Mouse (Mus musculus): ENCODE measurements around the gene Morn4.
"Not testable (repeated sequence)": the region's sequence is repeated elsewhere in the genome, so short reads cannot be mapped to it uniquely, and the experiment has no call there.

Gene Morn4

DNA sequence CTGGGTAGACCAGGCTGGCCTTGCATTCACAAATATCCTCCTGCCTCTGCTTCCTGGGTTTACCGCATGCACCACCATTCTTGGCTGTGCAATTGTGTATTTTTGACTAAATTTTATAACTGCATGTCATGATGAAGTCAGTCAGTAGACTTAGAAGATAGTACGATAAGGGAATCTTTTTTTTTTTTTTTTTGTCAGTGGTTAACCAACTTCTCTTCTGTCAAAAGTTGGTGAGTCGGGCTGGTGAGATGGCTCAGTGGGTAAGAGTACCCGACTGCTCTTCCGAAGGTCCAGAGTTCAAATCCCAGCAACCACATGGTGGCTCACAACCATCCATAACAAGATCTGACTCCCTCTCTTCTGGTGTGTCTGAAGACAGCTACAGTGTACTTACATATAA, 4.5 kb downstream of the Morn4 start:
- not testable (repeated sequence) for DNase-seq

DNA sequence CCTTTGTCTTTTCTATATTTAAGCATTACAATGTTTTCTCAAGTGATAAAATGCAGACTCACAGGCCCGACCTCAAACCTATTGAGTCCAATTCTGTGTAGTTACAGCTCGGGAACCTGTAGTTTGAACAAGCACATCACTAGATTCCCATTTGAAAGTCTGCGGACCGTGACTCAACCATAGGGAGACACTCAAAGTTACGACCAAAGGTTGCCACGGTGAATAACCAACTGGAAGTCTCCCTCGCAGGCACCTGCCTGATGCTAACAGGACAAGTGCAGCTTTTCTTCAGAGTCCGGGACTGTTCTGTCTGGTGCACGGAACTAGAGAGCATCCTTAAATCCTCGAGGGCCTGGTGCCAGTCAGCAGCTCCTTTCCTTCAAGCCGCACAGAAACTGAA, 5.7 kb downstream of the Morn4 start:
- DNase-seq = no peak

DNA sequence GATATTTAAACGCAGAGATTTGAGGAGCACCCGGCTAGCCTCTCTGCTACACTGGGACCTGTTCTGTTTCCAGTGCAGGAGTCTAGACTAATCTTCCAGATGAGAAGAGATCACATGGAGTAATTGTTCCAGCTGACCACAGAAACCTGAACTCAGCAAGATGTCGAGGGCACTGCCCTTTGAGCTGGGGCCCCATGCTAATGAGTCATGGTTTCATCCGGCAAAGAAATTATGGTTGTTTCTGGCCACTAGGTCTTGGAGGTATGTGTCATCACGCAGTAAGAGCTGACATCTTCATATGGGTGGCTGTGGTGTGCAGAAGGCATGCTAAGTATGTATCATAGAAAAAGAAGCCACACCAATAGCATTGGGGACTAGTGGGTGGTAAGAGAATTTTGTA, 6.2 kb downstream of the Morn4 start:
- no peak for DNase-seq

DNA sequence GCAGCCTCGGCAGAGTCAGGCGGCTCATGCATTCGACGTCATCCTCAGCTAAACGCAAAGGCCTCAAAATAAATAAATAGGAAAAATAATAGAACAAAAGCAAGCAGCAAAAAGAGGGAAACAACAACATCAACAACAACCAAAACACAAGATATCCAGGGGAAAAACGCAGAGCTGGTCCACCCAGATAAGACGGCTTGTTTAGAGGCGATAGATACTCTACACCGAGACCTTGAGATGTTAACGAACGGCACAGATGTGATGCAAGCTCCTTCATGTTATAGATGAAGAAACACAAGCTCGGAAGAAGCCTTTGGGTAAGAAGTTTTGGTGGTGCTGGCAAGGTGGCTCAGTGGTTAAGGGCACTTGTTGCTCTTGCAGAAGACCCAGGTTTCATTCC, 7.2 kb downstream of the Morn4 start:
- DNase-seq = no peak

DNA sequence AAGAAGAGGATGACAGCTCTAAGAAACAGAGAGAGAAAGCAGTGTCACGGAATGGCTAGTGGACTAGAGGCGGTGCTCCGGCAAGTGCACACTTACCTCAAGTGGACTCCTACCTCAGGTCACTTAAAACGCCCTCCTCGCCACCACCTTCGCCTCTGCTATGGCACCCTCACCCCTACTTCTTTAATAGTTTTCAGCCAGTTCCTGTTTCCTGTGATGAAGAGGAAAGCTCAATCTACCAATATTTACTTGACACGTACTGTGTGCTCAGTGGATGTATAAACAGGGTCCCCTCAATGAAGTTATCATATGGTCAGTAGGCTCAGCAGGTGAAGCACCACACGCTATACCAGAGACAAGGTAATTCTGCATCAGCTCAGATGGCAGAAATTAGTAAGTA, 7.6 kb downstream of the Morn4 start:
- DNase-seq = no peak

DNA sequence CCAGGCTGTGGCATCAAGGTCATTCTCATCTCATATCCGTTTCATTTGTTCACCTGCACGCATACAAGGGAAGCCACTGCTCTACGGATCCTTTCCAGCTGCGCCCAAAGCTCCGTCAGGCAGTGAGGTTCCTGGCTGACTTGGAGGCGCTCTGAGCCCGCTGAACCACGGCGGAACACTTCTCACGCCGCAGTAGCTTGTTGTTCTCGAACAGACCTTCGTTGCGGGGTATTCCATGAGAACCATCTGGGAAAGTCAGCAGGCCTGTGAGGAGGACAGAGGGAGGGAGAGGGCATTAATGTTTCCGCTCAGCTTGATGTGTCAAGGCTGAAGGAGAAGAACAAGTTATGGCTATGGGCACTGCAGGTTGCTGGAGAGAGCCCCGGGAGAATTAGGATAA, 10.2 kb downstream of the Morn4 start:
- peak in 1 of 2 experiments; percentile 11 for DNase-seq

DNA sequence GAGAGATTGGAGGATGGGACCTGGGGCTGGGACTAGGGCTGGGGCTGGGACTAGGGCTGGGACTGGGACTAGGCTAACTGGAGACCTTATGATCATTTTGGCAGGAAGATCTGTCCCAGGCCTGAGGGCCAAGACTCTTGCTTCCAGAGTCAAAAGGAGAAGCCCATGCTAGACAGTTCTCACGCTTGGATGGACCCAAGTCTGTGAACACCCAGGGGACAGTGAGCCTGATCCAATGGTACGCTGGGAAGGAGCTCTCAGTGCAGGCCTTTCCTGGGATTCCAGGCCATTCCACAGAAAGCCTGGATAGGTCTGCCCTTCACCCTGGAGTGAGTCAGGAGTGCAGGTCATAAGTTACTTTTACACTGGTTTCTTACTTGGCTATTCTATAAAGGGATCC, 11.1 kb downstream of the Morn4 start:
- DNase-seq = no peak

DNA sequence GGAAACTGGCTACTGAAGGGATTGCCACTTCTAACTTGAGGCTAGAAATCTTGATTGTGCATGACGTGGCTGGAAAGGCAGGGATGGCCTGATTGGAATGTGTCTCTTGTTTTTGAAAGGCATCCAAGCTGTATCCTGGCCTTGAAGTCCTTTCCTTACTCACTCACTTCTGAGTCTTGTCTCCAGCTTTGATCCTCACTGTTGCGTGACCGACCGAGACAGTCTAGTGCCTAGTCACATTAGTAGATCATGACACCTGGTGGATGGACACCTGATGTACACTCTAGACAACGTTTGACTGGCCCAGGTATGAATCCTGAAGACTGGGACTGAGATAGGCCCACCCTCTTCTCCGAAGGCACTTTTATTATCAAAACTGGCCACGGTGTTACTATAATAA, 13.4 kb downstream of the Morn4 start:
- peak; percentile 18 to 42 for DNase-seq

DNA sequence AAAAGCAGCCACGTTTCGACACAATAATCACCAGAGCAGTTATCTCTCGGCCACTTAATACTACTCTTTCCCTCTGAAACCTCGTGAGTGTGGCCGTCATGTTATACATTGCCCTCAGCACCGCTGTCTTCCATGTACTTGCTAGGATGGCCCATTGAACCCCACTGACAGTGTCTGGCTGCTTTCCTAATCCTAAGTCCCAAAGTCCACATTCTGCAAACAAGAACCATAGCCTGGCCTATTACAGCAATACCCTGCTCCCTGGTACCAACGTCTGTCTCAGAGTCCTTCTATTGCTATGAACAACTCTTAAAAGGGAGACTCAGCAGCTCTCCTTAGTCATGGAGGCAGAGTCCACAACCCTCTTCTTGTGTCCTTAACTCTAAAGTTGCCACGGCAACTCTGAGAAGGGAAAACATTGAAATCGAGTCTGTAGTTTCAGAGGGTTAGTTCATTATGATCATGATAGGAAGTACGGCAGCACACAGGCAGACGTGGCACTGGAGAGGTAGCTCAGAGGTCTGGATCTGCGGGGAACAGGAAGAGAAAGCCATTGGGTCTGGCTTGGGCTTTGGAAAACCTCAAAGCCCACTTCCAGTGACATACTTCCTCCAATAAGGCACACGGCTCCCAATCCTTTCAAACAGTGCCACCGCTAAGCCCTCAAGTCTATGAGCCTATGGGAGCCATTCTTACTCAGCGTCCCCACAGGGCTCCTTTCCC, 14.1 kb downstream of the Morn4 start:
- no peak for DNase-seq

DNA sequence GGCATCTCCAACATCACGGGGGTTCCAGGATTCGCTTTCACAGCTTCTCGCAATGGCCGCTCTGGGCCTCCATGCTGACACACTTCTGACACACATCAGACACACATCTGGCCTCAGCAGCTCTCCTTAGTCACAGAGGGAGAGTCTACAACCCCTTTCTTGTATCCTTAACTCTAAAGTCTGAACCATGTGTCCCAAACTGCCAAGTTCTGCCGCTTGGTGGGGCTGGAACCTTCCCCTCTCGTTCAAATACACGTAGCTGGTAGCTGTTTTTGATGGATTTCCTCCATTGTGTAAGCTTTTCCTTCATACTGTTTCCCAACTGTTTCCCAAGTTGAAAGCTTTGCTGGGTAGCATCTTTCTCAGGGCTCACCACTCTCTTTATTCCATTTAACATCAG, 14.9 kb downstream of the Morn4 start:
- DNase-seq = no peak

DNA sequence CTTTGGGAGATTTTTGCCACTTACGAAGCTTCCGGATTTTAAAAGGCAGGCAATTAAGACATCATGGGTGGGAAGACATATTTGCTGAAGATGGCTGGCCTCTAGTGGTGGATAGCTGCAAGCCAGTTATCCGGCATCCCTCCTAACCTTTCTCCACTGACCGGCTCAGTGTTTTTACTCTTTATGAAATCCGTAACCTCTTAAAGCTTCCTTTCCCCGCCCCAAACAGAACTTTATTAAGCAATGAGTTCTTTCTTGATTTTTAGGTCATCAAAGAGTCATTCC, 17.0 kb downstream of the Morn4 start:
- peak; percentile 57 to 66 for DNase-seq

DNA sequence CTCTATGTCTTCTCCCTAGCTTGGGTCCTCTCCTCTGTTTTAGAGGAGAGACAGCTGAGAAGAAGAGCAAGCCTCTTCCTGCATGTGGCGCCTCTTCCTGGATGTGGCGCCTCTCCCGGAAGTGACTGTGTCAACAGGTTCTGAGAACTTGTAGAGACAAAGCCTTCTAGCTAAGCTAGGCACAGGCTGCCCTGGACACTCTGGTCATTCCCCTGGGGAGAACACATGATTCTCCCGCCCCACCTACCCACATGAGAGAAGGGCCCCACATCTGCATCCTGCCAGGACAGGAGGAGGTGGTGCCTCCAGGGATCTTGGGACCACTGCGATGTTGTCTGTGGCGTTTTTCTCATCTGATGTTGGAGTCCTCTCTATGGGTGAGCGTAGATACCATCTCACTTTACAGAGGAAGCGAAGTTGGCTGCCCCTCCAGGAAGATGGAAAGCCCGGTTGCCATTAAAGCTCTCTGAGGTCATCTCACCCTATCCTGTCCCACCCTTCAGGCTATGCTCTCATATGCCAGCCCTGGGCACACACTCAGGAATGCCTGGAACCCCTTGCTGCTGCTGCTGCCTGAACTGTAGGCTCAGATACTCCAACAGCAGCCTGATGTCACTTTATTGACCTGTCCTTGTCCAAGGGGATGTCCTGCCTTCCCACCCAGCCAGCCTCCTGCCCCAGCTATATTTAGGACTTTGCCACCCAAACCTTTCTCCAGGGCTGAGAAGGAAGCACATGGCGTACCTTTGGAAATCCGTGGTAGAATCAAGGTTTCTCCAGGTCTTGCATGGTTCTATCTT, 17.5 kb downstream of the Morn4 start:
- peak in 1 of 2 experiments; percentile 20 for DNase-seq

DNA sequence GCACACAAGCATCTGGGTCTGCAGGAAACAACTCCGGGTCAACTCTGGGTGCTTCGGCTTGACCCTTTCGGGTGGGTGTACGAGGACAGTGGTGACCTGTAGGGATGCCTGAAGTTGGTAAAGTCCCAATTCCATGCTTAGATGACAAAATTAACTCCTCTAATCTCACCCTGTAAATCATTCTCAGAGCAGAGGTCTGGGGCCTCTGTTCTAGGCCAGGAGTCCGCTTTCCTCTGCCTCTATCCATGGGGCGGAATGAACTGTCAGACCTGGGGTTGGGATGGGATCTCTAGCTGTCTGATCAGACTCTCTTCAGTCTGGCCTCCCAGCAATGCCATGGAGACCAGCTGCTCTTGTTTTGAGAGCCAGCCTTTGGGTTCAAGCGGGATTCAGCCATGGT, 24.7 kb downstream of the Morn4 start:
- no peak for DNase-seq

DNA sequence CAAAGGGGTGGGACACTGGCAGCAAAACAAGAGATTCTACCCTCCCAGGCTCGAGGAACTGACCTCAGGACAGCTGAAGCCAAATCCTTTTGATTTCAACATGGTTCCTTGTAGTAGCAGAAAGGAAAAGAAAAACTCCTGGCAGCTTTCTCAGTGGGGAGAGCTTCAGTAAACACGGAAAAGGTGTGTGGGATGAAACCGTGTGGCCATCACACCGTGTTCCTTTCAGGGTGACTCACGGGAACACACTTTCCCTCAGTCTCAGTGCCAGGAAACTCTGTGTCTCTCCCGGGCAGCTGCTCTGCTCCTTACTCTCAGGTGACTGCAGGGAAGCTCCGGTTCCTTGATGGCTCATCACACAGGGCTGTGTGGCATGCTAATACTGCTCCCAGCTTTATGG, 27.7 kb downstream of the Morn4 start:
- no peak for DNase-seq

DNA sequence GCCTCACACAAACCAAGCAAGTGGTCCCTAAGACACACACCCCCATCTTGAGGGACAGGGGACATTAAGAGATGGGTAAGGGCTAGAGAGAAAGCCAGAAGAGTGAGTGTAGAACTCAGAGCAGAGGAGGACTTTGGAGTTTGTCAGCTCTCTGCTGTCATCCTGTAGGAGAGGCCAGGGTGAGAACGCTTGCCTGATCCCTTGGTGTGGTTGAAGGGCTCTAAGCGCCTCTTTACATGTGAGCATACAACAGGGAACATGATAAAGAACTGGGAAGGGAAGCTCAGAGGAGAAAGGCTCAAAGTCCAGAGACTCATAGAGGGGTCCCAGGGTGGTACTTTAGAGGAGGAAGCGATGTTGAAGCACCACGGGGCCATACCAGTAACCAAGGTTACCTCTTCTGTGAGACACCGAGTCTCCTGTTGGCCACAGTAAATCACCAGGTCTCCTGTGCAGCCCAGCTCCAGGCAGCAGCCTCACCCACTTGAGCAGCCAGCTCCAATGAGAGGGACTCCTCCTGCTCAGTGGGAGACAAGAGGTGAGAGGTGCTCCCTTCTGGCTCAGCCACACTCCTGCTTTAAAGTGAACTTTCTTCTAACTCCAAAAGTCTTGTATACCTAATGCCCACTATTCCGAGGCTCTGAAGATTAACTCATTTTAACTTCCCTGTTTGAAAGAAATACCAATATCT, 29.3 kb downstream of the Morn4 start:
- DNase-seq = no peak

DNA sequence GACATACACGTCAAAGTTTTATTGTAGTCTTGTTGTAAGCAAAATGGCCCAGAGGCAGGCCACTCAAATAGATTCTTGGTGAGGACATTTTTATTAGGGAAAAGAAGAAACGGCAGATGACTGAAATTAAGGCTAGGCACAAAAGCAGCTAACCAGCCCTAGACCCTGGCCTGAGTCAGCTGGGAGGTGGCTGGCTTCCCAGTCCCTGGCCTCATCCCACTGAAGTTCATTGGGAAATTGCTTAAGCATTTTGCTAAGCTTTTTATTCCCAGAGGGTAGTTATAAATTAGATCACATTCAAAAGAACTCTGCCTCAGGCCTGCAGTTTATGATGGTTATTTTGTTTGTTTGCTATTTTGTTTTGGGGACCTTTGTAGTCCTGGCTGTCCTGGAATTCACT, 30.3 kb downstream of the Morn4 start:
- no peak for DNase-seq

DNA sequence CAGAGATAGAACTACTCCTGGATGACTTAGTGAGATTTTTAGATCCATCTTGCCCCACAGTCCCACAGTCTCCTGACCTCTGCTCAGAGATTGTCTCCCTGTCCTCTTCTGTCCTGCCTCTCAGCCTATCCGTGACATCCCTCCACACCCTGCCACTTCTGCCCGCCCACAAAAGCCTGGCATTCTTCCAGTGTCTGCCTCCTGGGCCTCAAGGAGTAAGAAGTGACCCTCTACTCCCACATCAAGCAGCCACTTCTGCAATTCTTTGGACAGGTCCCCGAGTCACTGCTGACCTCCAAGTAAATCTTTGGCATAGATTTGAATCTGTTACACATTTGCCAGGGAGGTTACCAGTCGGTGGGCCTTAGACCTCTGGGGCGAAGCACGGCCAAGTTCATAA, 31.9 kb downstream of the Morn4 start:
- DNase-seq = peak in 1 of 2 experiments; percentile 17

DNA sequence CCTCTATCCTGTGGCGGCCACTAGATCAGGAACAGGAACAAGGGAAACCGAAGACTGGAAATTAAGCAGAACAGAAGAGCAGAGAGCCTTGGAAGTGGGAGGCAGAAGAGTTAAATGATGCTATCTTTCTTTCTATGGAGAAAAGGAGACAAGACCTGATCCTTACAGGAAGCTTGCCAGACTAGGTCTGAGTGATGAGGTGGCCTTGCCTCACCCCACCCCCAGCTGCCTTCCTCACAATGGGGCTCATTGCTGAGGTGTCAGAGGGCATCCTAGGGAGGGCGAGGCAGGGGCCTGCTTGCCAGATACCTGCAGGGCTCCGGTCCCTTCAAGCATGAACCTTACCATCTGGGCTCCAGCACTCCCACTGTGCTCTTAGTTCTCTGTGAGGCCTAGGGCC, 34.2 kb downstream of the Morn4 start, which contains the start of gene 4933411K16Rik:
4933411K16Rik (plus strand) TSS at position 301 of the 400 bp plus-strand sequence.
- peak in 1 of 2 experiments; percentile 33 for DNase-seq

DNA sequence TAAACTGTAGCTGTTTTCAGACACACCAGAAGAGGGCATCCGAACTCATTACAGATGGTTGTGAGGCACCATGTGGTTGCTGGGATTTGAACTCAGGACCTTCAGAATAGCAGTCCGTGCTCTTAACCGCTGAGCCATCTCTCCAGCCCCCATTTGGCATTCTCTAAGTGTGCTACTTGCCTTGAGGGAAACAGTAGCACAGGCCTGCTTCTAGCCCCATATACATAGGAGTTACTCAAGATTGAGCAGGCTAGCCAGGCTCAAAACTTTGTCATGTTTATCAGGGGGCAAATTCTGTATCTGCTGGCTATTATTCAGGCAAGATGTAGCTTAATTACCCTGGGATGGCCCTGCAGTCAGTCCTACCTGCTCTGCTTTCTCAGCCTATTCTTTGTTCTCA, 34.8 kb downstream of the Morn4 start:
- no peak for DNase-seq

DNA sequence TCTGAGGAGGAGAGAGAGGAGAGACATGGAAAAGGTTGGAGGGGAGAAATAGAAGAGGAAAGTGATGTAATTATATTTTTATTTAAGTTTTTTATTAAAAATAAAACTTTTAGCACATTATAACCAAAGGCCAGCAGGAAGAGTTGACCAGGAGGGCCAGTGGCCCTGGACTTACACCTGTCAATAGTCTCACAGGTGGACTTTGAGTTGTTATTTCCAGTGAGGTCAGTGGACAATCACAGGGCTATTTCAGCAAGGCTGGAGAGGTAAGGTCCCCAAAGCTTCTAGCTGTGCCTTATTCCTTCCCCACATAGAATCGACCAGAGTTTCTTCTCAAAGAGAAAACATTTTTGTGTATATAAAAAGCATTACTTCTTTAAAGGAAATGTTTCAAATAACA, 35.9 kb downstream of the Morn4 start:
- no peak for DNase-seq

DNA sequence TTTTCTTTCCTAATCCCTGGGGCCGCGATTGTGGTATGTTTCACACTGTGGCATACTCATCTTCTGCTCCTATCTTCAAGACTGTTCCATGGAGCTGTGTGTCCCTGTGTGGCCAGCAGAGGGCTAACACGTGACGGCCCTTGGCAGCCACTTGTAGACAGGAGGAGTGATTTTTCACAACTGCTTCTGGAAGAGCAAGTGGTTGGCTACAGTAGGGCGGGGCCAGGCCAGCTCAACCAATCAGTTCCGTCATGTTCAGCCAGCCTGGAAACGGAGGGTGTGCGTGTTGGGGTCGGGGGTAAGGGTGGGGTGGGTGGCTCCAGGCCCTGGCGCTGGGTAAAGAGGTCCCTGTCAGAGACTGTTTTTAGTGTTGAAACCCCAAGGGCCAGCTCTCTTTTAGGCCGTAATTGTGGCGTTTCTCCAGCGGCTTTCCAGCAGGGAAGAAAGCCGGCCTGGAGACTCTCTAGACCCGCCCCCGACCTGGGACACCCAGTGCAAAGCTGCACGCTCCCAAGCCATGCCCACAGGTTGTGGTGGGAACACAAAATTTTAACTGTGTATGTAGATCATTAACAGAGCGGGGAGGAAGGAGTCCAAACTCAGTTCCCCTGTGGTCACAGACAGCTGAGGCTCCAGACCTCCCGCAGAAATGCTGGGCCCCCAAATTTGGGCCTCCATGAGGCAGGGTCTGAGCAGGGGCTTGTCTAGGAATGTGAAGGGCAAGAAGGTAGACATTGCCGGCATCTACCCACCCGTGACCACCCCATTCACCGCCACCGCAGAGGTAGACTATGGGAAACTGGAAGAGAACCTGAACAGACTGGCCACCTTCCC, 40.7 kb downstream of the Morn4 start, which contains the start of gene Hoga1:
Hoga1 (plus strand) TSS at position 342 of the 834 bp plus-strand sequence.
- peak; percentile 79 to 82 for DNase-seq

DNA sequence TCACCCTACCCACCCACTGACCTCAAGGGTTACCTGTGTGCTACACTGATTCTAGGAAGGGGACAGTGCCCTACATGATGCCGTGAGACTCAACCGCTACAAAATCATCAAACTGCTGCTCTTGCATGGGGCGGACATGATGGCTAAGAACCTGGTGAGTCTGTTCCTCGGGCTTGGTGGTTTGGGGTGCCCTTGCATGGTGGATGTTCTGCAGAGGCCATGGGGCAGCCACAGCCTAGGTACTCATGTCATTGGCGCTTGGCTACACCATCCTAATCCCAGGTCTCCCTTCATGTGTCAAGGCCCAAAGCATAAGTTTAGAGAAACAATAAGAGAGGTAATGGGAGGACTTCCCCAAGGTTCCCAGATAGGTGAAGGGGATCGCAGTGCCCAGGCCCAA, 42.2 kb downstream of the Morn4 start:
- no peak for DNase-seq

DNA sequence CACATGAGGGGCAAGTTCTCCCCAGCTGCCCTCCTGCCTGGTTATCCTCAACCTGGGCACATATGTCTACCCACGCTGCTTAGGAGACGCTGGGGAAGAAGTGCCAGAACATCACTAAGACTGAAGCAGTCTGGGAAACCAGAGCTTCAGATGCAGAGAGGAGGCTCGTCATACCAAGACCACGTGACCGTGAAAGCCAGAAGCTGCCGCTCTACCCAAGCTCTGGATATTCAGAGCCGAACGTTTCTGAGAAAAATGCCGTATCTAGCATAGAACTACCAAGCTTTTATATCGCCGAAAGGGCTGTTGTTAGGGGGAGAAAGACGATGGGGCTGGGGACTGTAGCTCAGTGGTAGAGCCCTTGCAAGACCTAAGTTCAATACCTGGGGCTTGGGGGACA, 47.8 kb downstream of the Morn4 start:
- DNase-seq = no peak

Measured in cerebellum, postnatal 10 days (tissue).